Mouse (Mus musculus) liver, adult (tissue): Measurements from ENCODE around the gene Hddc3.

ENCODE experiments used
- GATA4 ChIP-seq: IDR thresholded peaks from 2 replicates; pipeline ENCODE4 v1.6.1; 2014; ENCODE audit warnings: mild to moderate bottlenecking, low read length; ENCODE audit not compliant: insufficient replicate concordance

Hddc3 gene

DNA sequence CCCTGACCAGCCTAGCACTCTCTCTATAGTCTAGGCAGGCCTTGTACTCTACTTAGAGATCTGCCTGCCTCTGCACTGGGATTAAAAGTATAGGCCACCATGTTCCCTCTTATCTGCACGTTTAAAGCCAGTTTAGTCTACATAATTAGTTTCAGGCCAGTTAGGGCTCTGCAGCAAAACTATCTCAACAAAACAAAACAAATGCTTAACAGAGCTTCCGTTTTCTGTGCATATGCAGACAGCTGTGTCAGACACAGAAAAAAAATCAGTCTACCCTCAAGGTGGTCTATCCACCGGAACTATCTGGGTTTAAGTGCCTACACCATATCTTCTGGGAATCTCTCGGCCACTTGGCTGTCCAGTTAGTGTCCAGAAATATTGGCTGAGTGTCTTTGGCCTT, 30.4 kb downstream of the Hddc3 start:
- no peak for TF ChIP-seq GATA4

DNA sequence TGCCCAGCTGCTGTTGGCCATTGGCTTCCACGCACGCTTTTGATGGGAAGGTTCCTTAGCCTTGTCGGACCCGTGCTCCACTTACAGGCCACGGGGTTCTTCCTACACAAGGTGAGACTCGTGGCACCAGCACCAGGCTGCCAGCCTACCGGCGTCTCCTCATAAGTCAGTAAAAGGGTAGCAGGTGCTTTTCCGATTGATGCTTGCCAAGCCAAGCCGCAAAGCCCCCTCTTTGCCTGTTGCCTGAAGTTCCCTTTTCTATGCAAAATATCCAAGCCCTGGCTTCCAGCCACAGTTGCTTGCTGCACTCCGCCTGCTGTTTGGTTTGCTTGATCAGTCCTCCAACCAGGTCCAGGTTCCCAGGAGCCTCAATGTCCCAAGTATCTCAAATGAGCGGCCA, 30.9 kb downstream of the Hddc3 start:
- no peak for TF ChIP-seq GATA4

DNA sequence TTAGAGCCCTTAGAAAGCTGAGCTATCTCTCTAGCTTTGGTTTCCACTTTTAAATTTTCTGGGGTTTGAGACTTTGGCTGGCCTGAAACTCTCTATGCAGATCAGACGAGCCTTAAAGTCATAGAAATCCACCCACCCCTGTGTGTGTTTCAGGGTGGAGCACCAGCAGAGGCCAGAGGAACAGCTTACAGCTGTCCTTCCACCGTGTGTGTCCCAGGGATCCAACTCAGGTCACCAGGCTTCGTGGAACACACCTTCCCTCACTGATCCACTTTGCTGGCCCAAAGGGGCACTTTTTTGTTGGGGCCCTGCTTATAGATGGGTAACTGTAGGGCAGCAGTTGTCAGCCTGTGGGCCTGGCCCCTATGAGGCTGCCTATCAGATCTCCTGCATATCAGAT, 31.4 kb downstream of the Hddc3 start:
- no peak for TF ChIP-seq GATA4

DNA sequence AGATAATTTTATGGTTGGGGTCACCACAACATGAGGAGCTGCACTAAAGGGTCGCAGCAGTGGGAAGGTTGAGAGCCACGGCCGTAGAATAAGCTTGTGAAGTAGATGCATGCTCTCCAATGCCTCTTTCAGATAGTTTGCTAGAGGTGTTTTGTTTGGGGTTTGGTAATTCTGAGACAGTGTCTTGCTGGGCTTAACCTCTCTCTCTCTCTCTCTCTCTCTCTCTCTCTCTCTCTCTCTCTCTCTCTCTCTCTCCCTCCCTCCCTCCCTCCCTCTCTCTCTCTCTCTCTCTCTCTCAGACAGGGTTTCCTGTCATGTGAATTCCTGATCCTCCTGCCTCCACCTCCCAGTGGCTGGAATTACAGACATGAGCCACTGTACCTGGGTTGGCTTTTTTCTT, 31.8 kb downstream of the Hddc3 start:
- no peak for TF ChIP-seq GATA4

DNA sequence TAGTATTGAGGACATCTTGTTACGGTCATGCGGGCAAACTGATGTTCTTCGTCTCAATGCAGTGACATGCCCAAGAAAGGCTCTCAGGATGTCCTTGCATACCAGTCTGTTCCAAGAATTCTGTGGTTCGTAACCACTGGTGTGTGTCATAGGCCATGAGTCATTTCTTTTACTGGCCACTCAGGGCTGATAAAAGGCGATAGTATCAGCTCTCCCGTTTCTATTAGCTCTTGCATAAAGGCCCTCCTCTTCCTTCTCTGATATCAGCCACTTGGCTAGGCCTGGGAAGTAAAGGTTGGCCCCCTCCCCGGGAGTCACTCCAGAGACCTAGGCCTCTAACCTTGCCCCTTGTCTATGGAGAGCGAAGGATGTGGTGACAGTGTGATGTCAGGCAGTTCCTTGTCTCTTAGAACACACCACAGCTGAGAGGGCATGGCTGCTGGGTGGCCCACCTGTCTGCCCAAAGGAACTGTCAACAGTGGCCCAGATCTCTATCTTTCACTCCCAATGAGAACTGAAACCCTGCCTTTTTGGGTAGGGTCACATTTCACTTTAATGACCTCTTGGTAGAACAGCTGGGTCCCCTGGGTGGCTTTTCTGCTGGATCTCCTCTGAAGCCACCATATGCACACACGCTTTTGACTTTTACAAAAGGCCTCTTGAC, 32.6 kb downstream of the Hddc3 start:
- no peak for TF ChIP-seq GATA4

DNA sequence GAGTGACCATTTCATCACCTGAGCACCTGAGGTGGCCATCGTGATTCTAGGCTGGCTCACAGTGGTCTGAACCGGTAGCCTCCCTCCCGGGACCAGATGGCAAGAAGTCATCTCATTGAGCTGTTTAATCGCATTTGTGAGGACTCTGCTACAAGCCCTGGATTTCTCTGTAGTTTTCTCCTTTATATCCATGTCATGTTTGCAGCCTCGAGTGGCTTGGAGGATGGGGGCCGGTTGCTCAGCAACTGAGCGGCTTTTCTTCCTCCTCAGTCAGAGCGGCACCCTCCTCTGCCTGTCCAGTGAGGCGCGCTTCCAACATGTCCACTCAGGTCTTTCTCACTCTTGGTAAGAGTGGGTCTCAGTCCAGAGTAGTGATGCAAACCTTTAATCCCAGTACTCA, 33.3 kb downstream of the Hddc3 start:
- no peak for TF ChIP-seq GATA4

DNA sequence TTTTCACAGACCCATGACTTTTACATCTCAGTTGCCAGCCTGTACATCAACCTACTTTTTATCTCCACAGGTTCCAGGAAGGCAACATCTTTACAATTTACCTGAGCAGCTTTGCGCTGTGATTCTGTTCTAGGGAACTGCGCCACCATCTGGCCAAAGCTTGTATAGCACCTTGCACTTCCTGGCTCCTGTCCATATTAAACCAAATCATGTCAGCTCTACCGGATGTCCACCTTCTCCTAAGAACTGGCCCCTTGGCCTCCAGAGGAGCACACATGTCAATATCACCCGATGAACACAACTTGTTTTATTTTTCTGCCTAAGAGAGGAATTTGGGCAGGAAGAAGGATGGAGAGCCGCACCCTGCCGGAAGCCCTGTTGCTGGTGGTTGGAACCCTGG, 34.6 kb downstream of the Hddc3 start:
- TF ChIP-seq GATA4 = no peak

DNA sequence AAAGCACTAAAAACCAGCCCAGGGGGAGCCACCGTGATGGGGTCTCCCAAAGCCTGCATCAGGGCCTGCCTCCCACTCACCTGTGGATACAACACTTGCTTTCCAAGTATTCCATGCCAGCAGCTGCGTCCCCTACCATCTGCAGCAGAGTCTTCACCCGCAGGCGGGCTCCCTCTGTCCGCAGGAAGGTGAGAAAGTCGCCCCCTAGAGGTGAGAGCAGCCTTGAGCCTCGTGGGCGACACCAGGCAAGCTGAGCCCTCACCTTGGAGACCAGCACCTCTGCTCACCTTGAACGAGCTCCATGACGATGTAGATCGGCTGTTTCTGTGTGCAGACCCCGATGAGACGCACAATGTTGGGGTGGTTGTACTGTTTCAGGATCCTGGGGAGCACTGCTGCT, 36.6 kb downstream of the Hddc3 start:
- no peak for TF ChIP-seq GATA4

DNA sequence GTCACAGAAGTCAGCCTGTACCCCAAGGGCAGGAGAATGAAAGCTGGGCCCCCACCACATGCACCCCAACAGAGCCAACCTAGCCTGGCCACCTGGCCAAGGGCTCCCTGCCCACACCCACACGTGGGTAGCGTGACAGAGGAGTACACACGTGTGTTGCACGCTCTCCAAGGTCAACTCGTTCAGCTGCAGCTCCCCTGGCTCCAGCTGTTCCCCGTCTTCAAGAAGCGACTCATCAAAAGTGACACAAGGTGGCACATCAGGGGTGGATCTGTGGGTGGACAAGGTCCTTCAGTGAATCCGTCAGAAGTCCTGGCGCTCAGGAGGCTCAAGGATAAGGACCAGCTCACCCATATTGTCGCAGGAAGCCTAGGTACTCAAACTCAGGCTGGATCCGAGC, 40.0 kb downstream of the Hddc3 start:
- TF ChIP-seq GATA4 = no peak

DNA sequence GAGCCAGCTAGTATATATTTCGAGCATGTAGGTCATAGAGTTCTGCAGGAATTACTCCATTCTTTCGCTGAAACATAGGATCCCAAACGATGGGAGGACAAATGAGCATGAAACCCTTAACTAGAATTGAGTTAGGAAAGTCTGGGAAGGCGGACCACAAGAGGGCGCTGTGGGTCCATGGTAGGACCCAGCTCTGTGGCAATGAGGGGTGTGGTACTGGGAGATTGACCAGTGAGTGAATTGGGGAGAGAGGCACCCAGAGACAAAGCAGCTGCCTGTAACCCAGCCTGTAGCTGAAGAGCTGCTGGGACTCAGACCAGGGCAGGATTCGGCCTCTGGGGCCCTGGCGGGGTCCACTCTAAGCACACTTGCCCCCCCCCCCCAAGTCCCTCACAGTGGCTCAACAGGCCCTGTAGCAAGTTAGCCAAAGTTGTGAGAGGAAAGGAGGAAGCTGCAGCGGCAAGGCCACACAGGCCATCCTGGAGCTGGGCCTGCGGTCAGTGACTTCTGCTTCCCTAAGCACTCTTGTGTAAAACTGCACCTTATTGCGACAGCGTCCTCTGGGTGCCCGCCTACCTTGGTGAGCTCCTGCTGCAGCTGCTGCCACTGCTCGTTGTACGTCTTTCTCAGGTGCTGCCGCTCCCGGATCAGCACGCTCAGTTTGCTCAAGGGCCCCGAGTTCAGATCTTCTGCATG, 43.5 kb downstream of the Hddc3 start:
- peak; percentile 35; the same call in 1 of the 2 replicates for TF ChIP-seq GATA4

DNA sequence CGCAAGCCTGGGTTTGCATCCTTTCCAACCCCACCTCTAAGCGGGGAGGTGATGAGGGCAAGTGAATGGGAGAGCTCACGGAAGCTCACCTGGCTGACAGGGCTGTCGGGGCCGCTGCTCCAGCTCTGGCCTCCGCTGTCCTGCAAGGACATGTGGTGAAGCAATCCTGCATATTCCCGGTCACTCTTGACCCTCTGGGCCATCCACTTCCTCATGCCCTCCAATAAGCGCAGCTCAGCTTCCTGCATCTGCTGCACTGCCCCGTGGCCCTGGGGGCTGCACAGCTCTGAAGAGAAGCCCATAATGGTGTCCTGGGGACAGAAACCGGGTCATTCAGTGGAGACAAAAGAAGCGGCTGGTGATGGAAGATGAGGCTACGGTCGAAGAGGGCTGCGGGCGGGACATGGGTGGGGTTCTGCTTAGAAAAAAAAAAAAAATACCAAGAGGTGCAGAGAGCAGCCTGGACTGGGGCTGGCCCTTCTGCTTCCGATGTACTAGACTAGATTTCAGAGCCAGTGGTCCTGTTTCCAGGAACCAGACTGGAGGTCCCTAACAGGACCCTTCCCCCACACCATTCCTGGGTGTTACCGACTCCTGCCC, 44.2 kb downstream of the Hddc3 start:
- TF ChIP-seq GATA4 = no peak

DNA sequence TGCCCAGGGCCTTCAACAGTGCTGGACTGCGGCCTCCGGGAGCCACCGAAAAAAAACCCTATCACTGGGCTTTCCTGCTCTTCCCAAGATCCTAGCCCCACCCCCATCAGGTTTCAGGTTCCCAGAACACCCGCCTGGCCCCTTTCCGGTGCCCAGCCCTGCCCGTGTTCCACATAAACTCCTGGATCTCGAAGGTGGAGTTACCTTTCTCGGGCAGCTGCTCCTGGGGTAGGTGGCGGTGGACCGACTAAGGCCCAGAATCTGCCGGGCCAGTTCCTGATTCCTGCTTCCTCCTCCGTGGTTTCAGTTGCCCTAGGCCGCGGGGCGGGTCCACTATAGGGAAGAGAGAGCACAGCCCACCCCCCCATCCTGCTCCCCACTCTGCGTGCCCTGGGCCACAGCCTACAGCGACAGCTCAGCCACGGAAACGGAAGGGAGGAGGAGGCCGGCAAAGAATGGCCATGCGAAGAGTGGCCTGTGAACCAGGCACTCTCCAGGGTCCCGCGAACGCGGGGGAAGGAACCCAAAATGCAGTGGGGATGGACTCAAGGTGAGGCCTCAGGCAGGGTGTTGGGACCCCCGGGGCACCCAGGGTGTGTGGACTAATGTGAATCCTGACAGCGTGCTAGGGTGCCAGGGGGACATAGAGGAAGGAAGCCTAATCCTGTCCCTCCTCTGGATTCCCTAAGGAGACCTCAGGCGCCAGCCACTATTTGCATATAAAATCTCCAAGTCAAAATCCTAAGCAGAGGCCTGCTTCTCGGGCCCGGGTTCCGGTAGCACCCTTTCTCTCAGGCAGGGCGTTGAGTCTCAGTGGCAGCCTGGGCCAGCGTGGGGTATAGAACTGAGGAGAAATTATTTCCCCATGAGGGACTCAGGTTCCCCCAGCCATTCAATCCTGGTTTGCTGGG, 45.0 kb downstream of the Hddc3 start, which contains the start of gene Fes:
Fes (minus strand) TSS at position 314 of the 911 bp plus-strand sequence.
- no peak for TF ChIP-seq GATA4

DNA sequence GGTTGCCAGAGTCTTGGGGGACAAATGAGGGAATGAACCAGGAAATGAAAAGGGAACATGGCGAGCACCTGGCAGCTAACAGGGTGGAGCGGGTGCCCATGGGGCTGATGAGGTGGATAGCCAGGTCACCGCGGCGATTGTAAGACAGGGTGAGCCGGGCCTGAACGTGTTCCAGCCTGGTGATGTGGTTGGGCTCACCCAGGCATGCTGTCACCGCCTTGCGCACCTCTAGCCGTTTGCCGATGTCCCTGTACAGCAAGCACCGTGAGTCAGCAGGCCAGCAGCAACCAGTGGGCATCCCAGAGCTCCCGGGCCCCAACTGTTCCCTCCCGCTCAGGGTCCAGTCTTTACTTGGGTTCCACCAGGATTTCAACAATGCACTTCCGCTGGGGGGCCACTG, 49.2 kb downstream of the Hddc3 start:
- no peak for TF ChIP-seq GATA4

DNA sequence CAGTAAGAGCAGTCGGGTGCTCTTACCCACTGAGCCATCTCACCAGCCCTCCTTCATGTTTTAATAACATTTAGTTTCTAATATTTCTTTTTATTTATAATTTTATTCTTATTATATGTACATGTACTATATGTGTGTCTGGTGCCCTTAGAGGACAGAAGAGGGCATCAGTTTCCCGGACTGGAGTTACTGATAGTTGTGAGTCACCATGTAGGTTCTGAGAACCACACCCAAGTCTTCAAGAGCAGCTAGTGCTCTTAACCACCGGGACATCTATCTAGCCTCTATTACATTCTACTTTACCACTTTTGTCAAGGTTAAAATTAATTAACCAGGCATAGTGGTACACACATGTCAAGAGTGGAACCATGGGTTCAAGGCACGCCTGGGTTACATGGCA, 51.7 kb downstream of the Hddc3 start:
- no peak for TF ChIP-seq GATA4

DNA sequence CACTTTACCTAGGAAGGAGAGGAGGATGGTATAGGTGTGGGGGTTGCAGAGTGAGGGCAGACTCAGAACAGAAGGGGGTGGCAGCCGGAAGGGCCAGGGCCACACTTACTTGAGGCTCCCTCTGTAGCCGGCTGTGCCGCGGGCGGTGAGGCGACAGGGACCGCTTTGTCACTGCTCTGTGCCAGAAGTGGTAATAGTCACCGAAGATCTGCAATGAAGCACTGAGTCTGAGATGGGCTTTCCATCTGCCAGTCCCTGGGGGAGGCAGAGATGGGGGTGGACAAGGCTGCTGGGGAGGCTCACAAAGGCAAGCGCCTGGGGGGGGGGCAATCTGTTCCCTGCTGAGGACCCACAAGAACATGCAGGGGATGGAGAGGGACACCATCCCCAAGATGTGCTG, 55.1 kb downstream of the Hddc3 start:
- no peak for TF ChIP-seq GATA4
